Mouse (Mus musculus) right cerebral cortex, postnatal 10 days (tissue): ENCODE data around the gene Mrpl35.
A peak's percentile ranks its signal among the peaks of the same experiment; 100 is the strongest.
"Not testable (repeated sequence)": the region's sequence is repeated elsewhere in the genome, so short reads cannot be mapped to it uniquely, and the experiment has no call there.

Experiments
- DNase-seq, 2 experiments: peaks; one replicate each; pipeline ENCODE4 v3.0.0; 2021; ENCODE audit warnings: low spot score in 2 of 2

The Mrpl35 gene

GRCm38 (mm10) chr6:71826869-71827268 is at the start of gene Mrpl35:
Mrpl35 (minus strand) TSS chr6:71826969.
- no peak for DNase-seq

DNA sequence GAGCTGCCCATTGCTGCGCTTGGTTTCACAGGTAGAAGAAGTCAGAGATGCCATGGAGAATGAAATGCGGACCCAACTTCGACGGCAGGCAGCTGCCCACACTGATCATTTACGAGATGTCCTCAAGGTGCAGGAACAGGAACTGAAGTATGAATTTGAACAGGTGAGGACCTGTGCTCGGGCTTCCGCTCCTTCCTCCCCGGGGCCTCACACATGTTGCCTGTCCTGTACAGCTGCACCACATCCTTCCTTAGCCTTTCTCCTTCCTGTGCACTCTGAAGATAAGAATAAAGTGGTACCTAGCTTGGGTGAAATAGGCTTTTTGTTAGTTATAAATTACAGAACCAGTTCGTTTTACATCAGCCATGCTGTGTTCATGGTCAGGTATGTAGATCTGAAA is 44.6 kb upstream of the Mrpl35 start:
- DNase-seq, result no peak

- no peak for DNase-seq
Measured at GRCm38 (mm10) chr6:71868809-71869208, 42.0 kb upstream of the Mrpl35 start.

- DNase-seq, result no peak
Measured at GRCm38 (mm10) chr6:71867751-71868150, 41.0 kb upstream of the Mrpl35 start.

- DNase-seq, result not testable (repeated sequence)
Measured at GRCm38 (mm10) chr6:71846906-71847305, 20.1 kb upstream of the Mrpl35 start.

GRCm38 (mm10) chr6:71840597-71841290 is 14.0 kb upstream of the Mrpl35 start:
- no peak for DNase-seq

GRCm38 (mm10) chr6:71839815-71840214 is 13.0 kb upstream of the Mrpl35 start:
- DNase-seq, result no peak

DNA sequence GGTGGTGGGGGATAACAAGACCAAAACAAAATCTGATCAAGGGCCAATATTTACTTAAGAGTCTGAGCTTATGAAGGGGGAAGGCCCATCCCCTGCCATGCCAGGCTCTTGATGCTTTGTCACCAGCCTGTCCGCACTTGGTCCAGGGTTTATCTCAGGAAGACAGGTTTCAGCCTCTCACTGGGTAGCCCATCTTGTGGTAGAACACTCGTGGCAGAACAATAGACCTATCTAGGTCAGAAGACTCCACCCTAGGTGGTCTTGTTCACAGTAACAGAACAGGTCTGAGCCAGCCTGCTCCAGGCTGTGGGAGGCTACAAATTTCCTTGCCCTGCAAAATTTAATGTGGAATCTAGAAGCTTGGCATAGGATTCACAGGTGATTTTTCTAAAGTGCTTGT is 10.0 kb upstream of the Mrpl35 start:
- no peak for DNase-seq

DNA sequence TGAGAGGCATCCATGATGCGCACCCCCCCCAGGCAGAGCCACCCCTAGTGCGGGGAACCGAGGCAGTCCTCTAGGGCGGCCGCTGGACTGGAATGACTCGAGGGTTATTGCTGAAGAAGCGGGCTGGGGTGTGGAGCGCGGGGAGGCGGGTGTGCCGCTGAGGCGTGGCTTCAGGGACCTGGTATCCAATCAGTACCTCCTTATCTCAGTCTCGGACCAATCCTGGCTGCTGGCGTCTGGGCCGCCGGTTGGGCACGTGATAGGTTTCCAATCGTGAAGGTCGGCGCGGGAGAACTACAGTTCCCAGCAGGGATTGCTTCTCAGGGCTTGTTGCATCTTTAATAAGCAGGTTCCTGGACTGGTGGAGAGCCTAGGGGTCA is 4.8 kb upstream of the Mrpl35 start:
- DNase-seq, result peak; percentile 98 to 99

DNA sequence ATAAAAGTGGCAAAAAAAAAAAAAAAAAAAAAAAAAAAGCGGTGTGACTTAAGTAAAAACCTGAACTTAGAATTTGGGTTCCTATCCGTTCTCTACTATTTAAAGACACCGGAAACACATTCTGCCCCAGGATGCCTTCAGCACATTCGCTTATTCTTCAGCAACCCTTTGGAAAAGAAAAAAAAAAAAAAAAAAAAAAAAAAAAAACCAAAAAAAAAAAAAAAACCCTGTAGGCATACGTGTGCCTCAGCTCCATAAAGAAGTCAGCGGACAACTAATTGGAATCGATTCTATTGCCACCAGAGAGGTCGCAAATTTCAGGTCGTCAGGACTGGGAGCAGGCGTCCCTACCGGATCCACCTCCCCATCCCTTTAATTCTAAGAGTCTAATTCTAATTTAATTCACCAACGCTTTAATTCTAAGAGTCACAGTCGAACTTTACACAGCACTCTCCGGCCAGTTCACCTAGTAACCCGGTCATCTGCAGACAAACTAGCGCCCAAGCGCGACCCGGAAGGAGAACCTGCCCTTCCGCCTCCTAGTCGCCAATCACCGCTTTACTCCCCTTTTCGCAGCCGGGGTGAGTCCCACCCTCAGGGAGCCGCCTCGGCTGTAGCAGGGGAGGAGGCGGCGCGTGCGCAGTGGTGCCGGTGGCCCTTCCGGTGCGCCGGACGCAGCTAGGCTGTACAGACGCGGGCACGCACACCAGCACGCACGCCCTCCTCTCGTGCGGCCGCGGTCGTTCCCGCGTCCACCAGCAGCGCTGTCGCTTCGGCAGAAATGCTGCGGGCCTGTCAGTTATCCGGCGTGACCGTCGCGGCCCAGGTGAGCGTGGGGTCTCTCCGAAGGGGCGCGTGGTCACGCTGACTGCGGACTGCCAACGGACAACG is 4.2 kb upstream of the Mrpl35 start, which contains the start of gene Immt:
Immt (plus strand) TSS at position 642 of the 891 bp plus-strand sequence.
- DNase-seq, result peak; percentile 98

GRCm38 (mm10) chr6:71829768-71830167 is 3.0 kb upstream of the Mrpl35 start:
- no peak for DNase-seq

- DNase-seq, result no peak
Measured at GRCm38 (mm10) chr6:71823961-71824360, 2.8 kb downstream of the Mrpl35 start.

DNA sequence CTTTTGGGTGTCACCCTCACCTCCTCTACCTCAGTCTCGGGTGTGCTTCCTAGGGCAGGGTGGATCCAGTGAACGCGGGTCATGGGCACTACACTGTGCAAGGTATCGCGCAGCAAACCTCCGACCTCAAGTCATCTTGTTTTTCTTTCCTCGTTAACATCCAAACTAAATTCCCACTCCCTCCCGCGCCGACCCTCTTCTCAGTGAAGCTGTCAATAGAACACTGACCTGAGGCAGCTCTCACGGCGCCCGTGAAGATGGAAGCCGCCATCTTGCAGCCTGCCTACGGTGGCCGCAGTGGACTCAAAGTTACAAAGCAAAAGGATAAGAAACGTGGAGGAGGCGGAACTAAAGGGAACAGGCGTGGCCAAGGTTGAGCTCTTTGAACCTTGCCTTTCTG is 3.3 kb downstream of the Mrpl35 start:
- DNase-seq, result peak; percentile 93 to 95

GRCm38 (mm10) chr6:71823085-71823484 is 3.7 kb downstream of the Mrpl35 start:
- no peak for DNase-seq

DNA sequence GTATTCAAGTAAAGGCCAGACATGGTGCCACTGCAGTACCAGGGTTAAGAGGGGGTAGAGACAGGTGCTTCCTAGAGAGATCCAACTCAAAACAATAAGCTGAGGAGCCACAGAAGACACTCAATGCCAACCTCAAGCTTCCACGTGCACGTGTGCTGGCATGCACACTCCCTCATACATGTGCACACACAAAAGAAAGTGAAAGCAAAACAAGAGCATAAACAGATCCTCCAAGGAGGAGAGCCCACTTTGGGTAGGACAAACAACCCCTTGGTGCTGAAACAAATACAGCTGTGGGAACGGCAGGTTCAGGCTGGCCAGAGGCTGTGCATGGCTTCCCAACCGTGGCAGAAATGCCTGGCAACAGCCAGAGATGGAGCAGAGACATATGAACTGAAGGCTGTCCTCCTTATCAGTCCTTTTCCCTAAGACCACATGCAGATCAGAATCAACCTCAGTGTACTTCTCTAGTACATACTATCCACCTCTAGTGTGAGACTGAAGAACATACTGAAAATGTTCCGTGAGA is 6.9 kb downstream of the Mrpl35 start:
- DNase-seq, result no peak

DNA sequence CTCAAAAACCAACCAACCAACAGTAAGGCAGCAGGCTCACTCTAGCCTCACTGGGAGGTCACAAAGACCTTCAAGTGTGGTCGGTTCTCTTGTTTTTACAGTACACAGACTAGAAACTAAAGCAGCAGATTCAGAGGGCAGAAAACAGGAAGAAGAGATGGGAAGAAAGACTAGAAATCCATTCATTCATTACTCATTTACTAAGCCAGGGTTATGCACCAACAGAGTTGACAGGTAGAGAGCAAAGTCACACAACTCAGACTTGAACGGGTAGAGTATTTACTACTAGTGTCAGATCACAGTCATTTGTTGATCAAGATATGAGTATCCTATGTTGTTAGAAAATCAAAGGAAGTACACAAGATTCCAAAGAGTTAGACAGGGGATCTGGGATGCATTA is 13.9 kb downstream of the Mrpl35 start:
- no peak for DNase-seq

- DNase-seq, result no peak
Measured at GRCm38 (mm10) chr6:71809890-71810289, 16.9 kb downstream of the Mrpl35 start.

- DNase-seq, result no peak
Measured at GRCm38 (mm10) chr6:71806713-71807112, 20.1 kb downstream of the Mrpl35 start.

GRCm38 (mm10) chr6:71804061-71804829 is 22.5 kb downstream of the Mrpl35 start:
- peak; percentile 85 to 92 for DNase-seq

DNA sequence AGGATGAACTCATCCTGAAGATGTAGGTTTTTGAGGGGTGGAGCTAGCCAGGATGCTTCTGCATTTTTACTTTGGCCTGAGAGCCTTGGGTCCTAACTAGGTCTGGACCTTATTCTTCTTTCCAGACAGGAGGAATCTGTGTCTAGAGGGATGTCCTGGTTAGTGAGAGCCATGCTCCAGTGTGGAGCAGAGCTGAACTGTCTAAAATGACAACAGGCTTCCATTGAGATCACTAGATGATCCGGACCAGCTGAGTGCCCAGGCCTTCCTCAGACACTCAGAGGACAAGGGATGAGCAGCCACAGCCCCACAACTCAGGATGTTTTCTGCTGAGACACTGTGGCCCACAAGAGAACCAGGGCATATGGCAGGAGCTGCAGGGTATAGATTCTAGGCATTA is 23.2 kb downstream of the Mrpl35 start:
- DNase-seq, result no peak

GRCm38 (mm10) chr6:71801714-71802094 is 25.1 kb downstream of the Mrpl35 start:
- DNase-seq, result peak; percentile 56 to 70
